Mouse (Mus musculus) CH12.LX (cell line): ENCODE data around the gene Tmem87a. TPM values are rescaled to one million over a fixed set of nuclear protein-coding genes. Genes with fewer than 3 reads are reported as not detected.

Experiments
- DNase-seq: peaks from one replicate; pipeline ENCODE4 v3.0.0-alpha.2; 2013; ENCODE audit errors: extremely low read depth
- H3K27ac ChIP-seq: 2 replicates; pipeline ENCODE4 v1.5.1; 2012; ENCODE audit warnings: low read depth, mild to moderate bottlenecking, control low read depth, moderate library complexity; ENCODE audit not compliant: insufficient read depth
- H3K27me3 ChIP-seq: replicated peaks from 2 replicates; pipeline ENCODE3; 2012; ENCODE audit warnings: inconsistent platforms
- H3K36me3 ChIP-seq, 2 experiments: replicated peaks in 1 of 2; 2 replicates each; pipeline versions ENCODE3 to v1.6.1; 2012; ENCODE audit warnings: inconsistent platforms in 1 of 2, low read length in 1 of 2, mild to moderate bottlenecking in 1 of 2, mixed read lengths in 1 of 2, moderate library complexity in 1 of 2; ENCODE audit not compliant: control insufficient read depth in 1 of 2, insufficient read depth in 1 of 2
- H3K4me1 ChIP-seq, 2 experiments: 2 replicates each; pipeline ENCODE4 v1.6.1; 2012; ENCODE audit warnings: inconsistent platforms in 1 of 2, moderate library complexity in 1 of 2; ENCODE audit not compliant: insufficient read depth in 2 of 2, control insufficient read depth in 1 of 2
- H3K4me2 ChIP-seq: 2 replicates; pipeline ENCODE4 v1.6.1; 2012; ENCODE audit warnings: low read depth, mild to moderate bottlenecking, control low read depth; ENCODE audit not compliant: poor library complexity, insufficient read depth, severe bottlenecking
- H3K4me3 ChIP-seq, 3 experiments: fragments of 150-350 bp in 1 of 3; sonication (generic) in 1 of 3; replicated peaks in 1 of 3; 2 replicates each; pipeline versions ENCODE3 to v1.5.1; 2011 to 2012; ENCODE audit warnings: low read depth in 2 of 3, low read length in 2 of 3, mild to moderate bottlenecking in 2 of 3, moderate library complexity in 2 of 3, control low read depth in 1 of 3, improper control_type of control experiment in 1 of 3, inconsistent platforms in 1 of 3, mixed read lengths in 1 of 3; ENCODE audit not compliant: poor library complexity in 1 of 3
- H3K79me2 ChIP-seq: replicated peaks from 2 replicates; pipeline ENCODE4 v1.6.1; 2012; ENCODE audit warnings: mild to moderate bottlenecking, moderate library complexity; ENCODE audit not compliant: control insufficient read depth, poor library complexity, insufficient read depth, severe bottlenecking; ENCODE audit errors: extremely low read depth
- H3K9ac ChIP-seq: 2 replicates; pipeline ENCODE4 v1.6.1; 2012; ENCODE audit warnings: low read depth, mild to moderate bottlenecking, control low read depth, moderate library complexity; ENCODE audit not compliant: insufficient read depth
- H3K9me3 ChIP-seq: replicated peaks from 2 replicates; pipeline ENCODE3; 2012; ENCODE audit warnings: low read length, inconsistent platforms, mixed read lengths
- CHD1 ChIP-seq: IDR thresholded peaks from 2 replicates; pipeline ENCODE4 v1.6.1; 2012; ENCODE audit warnings: low read depth, low read length, improper control_type of control experiment, inconsistent platforms
- CTCF ChIP-seq, 2 experiments: IDR thresholded peaks in 1 of 2; conservative IDR thresholded peaks in 1 of 2; 2 replicates each; pipeline ENCODE4 v1.5.1; 2011 to 2012; ENCODE audit warnings: low read depth in 2 of 2, low read length in 2 of 2, improper control_type of control experiment in 1 of 2, inconsistent platforms in 1 of 2, mild to moderate bottlenecking in 1 of 2, moderate library complexity in 1 of 2
- EP300 ChIP-seq: IDR thresholded peaks from 2 replicates; pipeline ENCODE4 v1.6.1; 2011; ENCODE audit warnings: low read length, improper control_type of control experiment
- ETS1 ChIP-seq: conservative IDR thresholded peaks from 2 replicates; pipeline ENCODE4 v1.6.1; 2012; ENCODE audit warnings: low read depth, mild to moderate bottlenecking, inconsistent platforms, low read length, improper control_type of control experiment, moderate library complexity
- KAT2A ChIP-seq: IDR thresholded peaks from 2 replicates; pipeline ENCODE4 v1.6.1; 2012; ENCODE audit warnings: low read length, improper control_type of control experiment, inconsistent platforms; ENCODE audit not compliant: insufficient replicate concordance
- MAFK ChIP-seq: IDR thresholded peaks from 2 replicates; pipeline ENCODE4 v1.6.1; 2011; ENCODE audit warnings: low read length, improper control_type of control experiment; ENCODE audit not compliant: insufficient replicate concordance
- MAZ ChIP-seq: IDR thresholded peaks from 2 replicates; pipeline ENCODE4 v1.6.1; 2012; ENCODE audit warnings: low read depth, mild to moderate bottlenecking, inconsistent platforms, low read length, improper control_type of control experiment, moderate library complexity
- MXI1 ChIP-seq: IDR thresholded peaks from 2 replicates; pipeline ENCODE4 v1.6.1; 2011; ENCODE audit warnings: mild to moderate bottlenecking, low read depth, low read length, improper control_type of control experiment
- MYC ChIP-seq: IDR thresholded peaks from 2 replicates; pipeline ENCODE4 v1.6.1; 2011; ENCODE audit warnings: low read depth, mild to moderate bottlenecking, improper control_type of control experiment, low read length
- NELFE ChIP-seq: IDR thresholded peaks from 2 replicates; pipeline ENCODE4 v1.6.1; 2011; ENCODE audit warnings: low read depth, low read length, improper control_type of control experiment
- POLR2AphosphoS2 ChIP-seq: IDR thresholded peaks from 2 replicates; pipeline ENCODE4 v1.6.1; 2011; ENCODE audit warnings: low read depth, low read length, improper control_type of control experiment
- RCOR1 ChIP-seq: conservative IDR thresholded peaks from 2 replicates; pipeline ENCODE4 v1.6.1; 2012; ENCODE audit warnings: low read depth, mild to moderate bottlenecking, inconsistent platforms, low read length, improper control_type of control experiment
- SIN3A ChIP-seq: IDR thresholded peaks from 2 replicates; pipeline ENCODE4 v1.6.1; 2012; ENCODE audit warnings: low read length, improper control_type of control experiment, inconsistent platforms
- SMC3 ChIP-seq: IDR thresholded peaks from 2 replicates; pipeline ENCODE4 v1.6.1; 2011; ENCODE audit warnings: low read depth, low read length, improper control_type of control experiment
- UBTF ChIP-seq: IDR thresholded peaks from 2 replicates; pipeline ENCODE4 v1.6.1; 2012; ENCODE audit warnings: low read depth, mild to moderate bottlenecking, inconsistent platforms, low read length, improper control_type of control experiment, moderate library complexity
- USF2 ChIP-seq: conservative IDR thresholded peaks from 2 replicates; pipeline ENCODE4 v1.6.1; 2011; ENCODE audit warnings: low read depth, low read length, improper control_type of control experiment
- ZMIZ1 ChIP-seq: IDR thresholded peaks from 2 replicates; pipeline ENCODE4 v1.6.1; 2012; ENCODE audit warnings: low read depth, mild to moderate bottlenecking, inconsistent platforms, low read length, improper control_type of control experiment
- dilution Hi-C: fragments of 300-500 bp; cut with MboI; formaldehyde crosslinking; loops from 2 replicates; pipeline ENCODE4 v1.14.3; 2020; ENCODE audit warnings: low sequenced_read_pairs; ENCODE audit not compliant: extremely low pct_unique_long_range_greater_than_20kb, extremely low pct_ligation_motif_present
- in situ Hi-C: fragments of 300-500 bp; cut with MboI; formaldehyde crosslinking; loops from 3 replicates; pipeline ENCODE4 v1.14.3; 2019; ENCODE audit warnings: low sequenced_read_pairs, low pct_ligation_motif_present, low pct_unique_long_range_greater_than_20kb, mixed read lengths
- polyA plus RNA-seq: library from polyadenylated mRNA; unstranded; fragments of >175 nt; gene quantifications from 2 replicates; pipeline ENCODE4 v1.2.1, GENCODE M21; 2012; ENCODE audit warnings: low read depth; ENCODE audit not compliant: insufficient read length
- total RNA-seq, 2 experiments: library from RNA; depleted of rRNA; stranded (reverse); fragments of 300-350 nt in 1 of 2; fragments of >200 nt in 1 of 2; gene quantifications; 2 replicates each; pipeline ENCODE4 v1.2.3; 2012 to 2014

Gene Tmem87a
- total and polyA plus RNA-seq, 3 experiments, result 26.0 to 43.5 (median 30.5) TPM

GRCm38 (mm10) chr2:120402813-120403212, 1.1 kb downstream of the Tmem87a start:
- in situ Hi-C loops, result no loop called here
- peak overlapping the region; percentile 61; the same call in 1 of the 2 replicates for H3K9ac ChIP-seq

GRCm38 (mm10) chr2:120397951-120398350, 6.0 kb downstream of the Tmem87a start:
- TF ChIP-seq MYC (no peak), ZMIZ1 (no peak), UBTF (no peak), SMC3 (no peak), CTCF (conservative IDR thresholded peaks at IDR 0.05 in 1 of 2, IDR thresholded peaks at IDR 0.05 in 1 of 2; ENCODE audit: low read depth in 2 of 2, low read length in 2 of 2) (no peak), MAZ (no peak), MAFK (no peak), RCOR1 (no peak), KAT2A (no peak), SIN3A (no peak)
- Histone ChIP-seq H3K4me1 (peaks cover 3 to 16% of the 10 kb centered on the region in 2 experiments; a peak in 3 of 4 replicates), H3K79me2 (peaks cover 38% of the 10 kb centered on the region), H3K4me3 (no peak overlapping the region), H3K27me3 (no peaks in the 10 kb centered on the region), H3K9me3 (no peaks in the 10 kb centered on the region), H3K36me3 (peaks cover 30 to 74% of the 10 kb centered on the region in 2 experiments), H3K4me2 (no peak overlapping the region), H3K27ac (no peak overlapping the region), H3K9ac (no peak overlapping the region)
- in situ Hi-C loops, result no loop called here
- DNase-seq, result no peak
- dilution Hi-C loops, result no loop called here

More at GRCm38 (mm10) chr2:120402813-120403212, 1.1 kb downstream of the Tmem87a start:
- TF ChIP-seq EP300, result 0 out of 2 replicates have a peak, but pooled peaks have one; percentile 14
- no peak for TF ChIP-seq KAT2A
- TF ChIP-seq MXI1, result 0 out of 2 replicates have a peak, but pooled peaks have one; percentile 21
- no peak for TF ChIP-seq ETS1
- TF ChIP-seq SIN3A, result peak; percentile 89
- no peak for TF ChIP-seq POLR2AphosphoS2
- 0 out of 2 replicates have a peak, but pooled peaks have one; percentile 77 for TF ChIP-seq CHD1
- TF ChIP-seq USF2, result no peak
- no peak for TF ChIP-seq NELFE
- Histone ChIP-seq H3K27ac (no peak overlapping the region), H3K4me1 (peaks cover 3 to 22% of the 10 kb centered on the region in 2 experiments; a peak in 3 of 4 replicates), H3K4me3 (peak overlapping the region in 2 of 3 experiments; percentile 74 to 93), H3K27me3 (no peaks in the 10 kb centered on the region), H3K4me2 (peak overlapping the region; percentile 93; the same call in 1 of the 2 replicates), H3K9me3 (no peaks in the 10 kb centered on the region), H3K36me3 (peaks cover 6 to 27% of the 10 kb centered on the region in 2 experiments), H3K79me2 (peaks cover 42% of the 10 kb centered on the region)
- dilution Hi-C loops, result no loop called here
- no peak for DNase-seq
